Mouse (Mus musculus): ENCODE results near the gene Btg1.

Btg1 gene

DNA sequence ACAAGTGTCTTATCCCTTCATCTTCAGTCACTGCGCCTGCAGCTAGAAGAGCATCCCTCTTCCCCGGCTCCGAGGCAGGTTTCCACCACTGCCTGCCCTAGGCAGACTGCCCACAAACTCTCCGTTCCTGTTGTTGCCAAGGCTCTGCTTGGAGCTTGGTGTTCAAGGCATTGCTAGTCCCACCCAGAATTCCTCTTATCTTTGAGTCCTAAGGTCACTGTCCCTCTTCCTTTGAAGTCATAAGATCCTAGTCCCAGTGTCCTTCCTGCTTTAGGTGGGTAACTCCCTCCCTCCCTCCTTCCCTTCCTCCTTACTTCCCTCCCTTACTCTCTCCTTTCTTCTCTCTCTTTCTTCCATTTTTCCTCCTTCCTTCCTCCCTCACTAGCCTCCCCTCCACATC is 46.2 kb downstream of the Btg1 start:
- in situ Hi-C loops (cut with MseI, MboI): no loop called here

- in situ Hi-C loops (cut with MseI, MboI): no loop called here
These were observed 47.1 kb downstream of the Btg1 start for GRCm38 (mm10) chr10:96663739-96664430.
